Mouse (Mus musculus) retina, postnatal 7 days (tissue): Measurements from ENCODE around the gene Plcd4.
"Not testable (repeated sequence)": the region's sequence is repeated elsewhere in the genome, so short reads cannot be mapped to it uniquely, and the experiment has no call there.

Experiments
- DNase-seq: peaks from one replicate; pipeline ENCODE4 v3.0.0-alpha.2; 2012; ENCODE audit warnings: low read depth, low spot score

Gene Plcd4

DNA sequence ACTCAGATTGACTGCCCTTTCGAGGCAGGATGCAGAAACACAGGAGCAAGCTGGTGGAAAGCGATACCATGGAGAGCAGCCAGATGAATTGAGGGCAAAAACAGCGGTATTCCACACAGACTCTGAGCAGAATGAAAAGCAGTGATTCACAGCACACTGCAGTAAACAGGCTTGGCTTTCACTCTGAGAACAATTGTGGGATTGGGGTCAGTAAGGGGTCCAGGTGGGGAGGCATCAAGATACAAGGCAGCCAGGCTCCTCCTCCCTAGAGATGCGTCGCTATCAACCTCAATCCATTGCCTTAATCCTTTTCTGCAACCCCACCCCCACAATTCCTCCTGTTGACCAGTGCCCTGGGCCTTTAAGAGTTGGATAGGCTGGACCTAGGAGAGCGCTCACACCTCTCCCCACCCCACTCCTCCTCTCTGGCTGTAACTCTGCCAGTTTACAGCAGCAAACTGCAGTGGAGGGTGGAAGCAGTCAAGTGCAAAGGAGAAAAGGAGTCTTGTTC lies at the start of gene Plcd4:
TSS of gene Plcd4 (plus strand) at position 438 of the 511 bp plus-strand sequence.
- peak; percentile 17 for DNase-seq

DNA sequence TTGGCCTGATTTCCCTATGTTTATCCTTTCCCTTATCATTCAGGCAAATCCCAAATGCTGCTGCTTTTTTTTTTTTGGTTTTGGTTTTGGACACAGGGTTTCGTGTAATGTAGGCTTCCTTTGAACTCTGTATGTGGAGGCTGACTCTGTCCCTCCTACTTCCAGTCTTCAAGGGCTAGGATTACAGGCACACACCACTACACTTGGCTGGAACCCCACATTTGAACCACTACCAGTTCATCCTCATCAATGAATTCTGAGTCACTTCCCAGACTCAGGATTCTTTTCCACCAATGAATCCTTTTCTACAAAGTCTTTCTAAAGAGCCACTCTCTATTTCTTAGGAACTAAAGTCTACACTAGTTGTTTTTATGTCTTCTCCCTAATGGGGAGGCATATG lies 41.6 kb upstream of the Plcd4 start:
- no peak for DNase-seq

DNA sequence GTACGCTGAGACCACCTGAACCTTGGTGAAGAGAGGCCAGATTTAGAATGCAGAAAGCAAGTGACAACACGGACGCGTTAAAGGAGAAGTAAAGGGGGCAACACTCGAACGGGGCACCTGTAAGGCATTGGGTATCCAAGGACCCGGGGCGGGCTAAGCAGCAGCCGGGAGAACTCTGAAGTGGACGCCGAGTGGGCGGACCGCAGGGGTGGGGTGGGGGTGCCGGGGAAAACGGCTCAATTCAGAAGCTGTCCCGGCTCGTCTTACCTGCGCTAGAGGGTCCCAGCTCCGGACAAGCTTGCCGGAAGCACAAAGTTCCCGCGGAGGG lies 37.3 kb upstream of the Plcd4 start:
- DNase-seq: no peak

DNA sequence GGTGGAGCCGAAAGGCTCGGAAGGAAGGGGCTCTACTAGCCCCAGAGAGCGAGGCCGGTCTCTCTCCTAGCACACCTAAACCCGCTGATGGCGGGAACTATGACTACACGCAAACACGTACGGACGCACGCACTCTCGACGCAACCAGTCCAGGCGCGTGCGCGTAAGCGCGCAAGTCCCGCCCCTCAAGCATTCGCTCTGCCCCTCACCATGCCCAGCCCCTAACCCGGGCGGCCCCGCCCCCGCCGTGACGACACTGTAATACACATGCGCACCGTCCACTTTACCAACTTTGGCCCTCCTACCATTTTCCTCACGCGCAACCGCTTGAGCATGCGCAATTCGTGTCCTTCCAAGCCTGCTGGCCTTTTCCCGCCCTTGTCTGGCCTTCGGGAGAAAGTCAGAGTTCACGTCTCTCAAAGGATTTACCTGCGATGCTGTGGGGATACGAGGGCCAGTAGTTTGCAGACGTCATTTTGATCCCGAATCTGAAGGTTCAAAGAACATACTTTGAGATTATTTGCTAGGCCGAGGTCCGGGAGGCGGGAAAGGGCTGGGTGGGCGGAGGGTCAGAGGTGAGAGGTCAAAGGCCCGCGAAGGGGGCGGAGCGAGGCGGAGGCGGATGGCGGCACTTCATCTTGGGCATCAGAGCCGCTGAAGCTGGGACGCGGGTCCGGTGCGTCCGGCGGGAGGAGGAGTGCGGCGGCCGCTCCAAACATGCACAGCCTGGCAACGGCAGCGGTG lies 36.8 kb upstream of the Plcd4 start, which contains the start of gene Cnot9:
TSS of gene Cnot9 (plus strand) at position 338 of the 744 bp plus-strand sequence.
- peak; percentile 99 for DNase-seq

DNA sequence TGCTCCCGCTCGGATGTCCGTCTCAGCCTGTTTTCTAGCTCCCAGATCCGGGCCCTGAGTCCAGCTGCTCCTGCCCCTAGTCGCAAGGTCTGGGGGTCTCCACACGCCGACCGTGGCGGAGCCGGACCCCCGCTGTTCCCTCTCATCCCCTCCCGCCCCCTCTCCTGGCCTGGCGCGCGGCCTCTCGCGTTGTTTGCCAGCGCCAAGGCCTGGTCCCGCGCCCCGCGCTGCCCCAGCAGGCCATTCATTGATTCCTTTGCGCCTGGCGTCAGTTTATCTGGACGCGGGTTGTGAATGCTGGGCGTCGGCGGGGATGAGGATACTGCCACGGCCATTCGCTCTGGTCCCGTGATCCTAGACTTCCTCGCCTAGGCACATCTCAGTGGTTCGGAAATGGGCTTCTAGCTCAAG lies 36.2 kb upstream of the Plcd4 start:
- DNase-seq: peak; percentile 37

DNA sequence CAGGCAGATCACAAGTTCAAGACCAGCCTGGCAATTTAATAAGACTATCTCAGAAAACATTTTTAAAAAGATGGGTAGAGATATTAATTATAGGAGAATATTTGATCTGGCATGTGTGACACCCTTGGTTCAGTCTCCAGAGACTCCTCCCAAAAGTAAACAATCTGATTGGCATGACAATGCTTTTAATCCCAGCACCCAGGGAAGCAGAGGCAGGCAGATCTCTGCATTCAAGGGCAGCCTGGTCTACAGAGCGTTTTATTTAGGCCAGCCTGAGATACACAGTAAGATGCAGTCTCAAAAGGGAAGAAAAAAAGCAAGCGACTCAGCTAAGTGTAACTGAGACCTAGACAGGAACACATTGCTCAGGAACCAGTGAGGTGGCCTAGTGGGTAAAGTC lies 34.9 kb upstream of the Plcd4 start:
- DNase-seq: no peak

DNA sequence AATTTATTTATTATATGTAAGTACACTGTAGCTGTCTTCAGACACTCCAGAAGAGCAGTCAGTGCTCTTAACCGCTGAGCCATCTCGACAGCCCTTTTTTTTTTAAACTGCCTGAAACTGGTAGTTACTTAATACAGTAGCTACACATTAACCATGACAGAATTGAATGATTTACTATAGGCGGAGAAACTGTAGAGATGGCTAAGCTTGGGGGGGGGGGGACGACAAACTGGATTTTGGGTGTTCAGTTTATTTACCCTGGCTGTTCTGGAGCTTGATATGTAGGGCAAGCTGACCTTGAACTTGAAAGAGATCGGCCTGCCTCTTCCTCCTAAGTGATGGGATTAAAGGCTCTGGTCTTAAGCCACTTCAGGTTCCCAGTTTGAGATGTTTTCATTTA lies 31.4 kb upstream of the Plcd4 start:
- no peak for DNase-seq

DNA sequence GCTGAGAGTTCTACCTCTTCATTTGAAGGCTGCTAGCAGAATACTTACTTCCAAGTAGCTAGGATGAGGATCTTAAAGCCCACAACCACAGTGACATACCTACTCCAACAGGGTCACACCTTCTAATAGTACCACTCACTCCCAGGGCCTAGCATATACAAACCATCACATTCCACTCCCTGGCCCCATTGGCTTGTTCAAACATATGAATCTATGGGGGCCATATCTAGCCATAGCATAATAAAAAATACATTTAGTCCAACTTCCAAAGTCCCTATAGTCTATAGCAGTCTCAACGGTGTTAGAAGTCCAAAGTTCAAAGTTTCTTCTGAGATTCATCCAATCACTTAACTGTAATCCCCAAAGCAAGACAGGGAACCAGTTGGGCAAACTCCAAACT lies 29.7 kb upstream of the Plcd4 start:
- not testable (repeated sequence) for DNase-seq

DNA sequence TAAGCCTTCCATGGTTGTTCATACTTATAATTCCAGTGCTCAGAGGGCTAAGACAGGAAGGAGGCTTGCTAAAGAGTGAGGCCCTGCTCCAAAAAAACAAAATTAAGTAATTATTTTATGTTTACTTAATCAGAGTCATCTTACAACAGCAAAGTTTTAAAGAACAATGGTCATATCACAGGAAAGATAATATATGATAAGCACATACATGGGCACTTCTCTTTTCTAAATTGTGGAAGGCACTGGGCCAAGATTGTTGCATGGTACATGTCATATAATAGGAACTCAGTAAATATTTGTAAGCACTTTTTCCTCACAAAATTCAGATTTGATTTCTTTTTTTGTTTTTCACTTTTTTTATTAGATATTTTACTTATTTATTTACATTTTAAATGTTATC lies 22.8 kb upstream of the Plcd4 start:
- DNase-seq: no peak

DNA sequence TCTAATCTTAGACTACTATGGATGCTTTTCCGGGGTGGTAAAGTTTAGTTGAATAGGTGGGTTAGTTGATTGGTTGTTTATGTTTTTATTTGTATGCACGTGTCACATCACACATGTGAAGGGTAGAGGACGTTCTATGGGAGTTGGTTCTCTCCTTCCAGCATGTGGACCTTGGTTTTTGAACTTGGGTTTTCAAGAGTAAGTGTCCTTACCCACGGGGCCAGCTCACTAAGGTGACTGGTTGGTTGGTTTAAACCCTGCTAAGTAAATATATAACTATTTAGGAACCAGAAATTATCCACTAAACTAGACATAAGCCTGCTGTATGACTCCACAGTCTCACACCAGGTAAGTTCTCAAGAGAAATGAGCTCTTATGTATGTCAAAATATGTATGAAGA lies 17.9 kb upstream of the Plcd4 start:
- no peak for DNase-seq

DNA sequence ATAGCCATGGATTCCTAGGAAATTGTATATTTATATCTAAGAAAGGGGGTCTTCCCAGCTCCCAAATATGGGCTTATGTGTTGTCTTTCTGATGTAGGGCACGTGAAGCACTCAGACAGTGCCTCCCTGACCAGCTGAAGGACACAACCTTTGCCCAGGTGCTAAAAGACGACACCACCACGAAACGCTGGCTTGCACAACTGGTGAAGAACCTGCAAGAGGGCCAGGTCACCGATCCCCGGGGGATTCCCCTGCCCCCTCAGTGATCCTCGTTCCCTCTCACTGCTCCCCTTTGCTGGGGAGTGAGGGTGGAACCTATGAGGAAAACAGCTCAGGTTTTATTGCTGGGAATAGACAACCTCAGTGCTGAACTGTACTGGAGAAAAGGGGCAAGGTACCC lies 14.1 kb upstream of the Plcd4 start:
- DNase-seq: no peak

DNA sequence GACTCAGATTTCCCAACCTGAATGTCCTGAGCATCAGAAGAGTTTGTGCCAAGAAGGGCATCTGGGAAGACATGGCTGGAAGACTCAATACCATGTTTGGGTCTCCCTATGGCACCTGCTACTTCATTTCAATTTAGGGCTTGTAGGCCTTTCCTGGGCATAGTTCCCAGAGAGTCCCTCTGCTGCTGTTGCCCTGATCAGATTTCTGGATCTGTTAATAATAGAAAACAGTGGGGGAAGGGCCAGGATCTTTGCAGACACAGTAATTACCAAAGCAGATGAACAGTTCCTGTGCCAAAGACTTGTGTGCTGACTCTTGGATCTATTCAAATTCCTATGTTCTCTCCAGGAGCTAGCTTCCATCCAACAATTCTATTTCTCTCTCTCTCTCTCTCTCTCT lies 4.0 kb upstream of the Plcd4 start:
- DNase-seq: no peak

DNA sequence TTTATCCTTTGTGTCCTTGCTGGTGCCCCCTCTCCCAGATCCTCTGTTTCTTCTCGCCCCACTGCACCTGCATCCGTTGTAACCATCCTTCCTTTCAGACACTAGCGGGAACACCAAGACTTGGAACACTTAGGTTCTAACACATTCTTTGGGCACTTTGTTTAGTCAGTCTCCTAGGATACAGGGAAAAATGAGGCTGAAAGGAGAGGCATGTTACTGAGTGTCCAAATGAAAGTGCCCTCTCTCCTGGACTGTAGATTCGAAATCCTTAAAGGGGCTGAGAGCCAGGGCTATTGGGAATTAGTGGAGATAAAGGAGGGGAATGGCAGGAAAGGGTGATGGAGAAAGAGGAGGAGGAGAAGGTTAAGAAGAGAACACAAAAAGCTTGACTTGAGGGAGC lies 1.5 kb downstream of the Plcd4 start, which contains the start of gene Usp37:
TSS of gene Usp37 (minus strand) at position 101 of the 400 bp plus-strand sequence.
- DNase-seq: no peak

DNA sequence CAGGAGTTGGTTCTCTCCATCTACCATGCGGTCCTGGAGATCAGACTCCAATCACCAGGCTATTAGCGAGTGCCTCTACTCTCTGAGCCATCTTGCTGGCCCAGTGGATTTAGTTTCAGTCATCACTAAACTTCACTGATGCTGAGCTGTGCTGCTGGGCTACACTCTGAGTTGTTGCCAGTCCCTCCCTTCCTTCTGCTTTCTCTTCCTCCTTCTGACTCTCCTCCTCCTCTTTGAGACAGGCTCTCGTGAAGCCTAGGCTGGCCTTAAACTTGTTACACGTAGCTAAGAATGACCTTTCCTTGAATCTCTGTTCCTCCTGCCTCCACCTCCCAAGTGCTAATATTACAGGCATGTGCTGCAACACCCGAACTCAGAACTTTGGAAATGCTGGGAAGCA lies 16.4 kb downstream of the Plcd4 start:
- no peak for DNase-seq

DNA sequence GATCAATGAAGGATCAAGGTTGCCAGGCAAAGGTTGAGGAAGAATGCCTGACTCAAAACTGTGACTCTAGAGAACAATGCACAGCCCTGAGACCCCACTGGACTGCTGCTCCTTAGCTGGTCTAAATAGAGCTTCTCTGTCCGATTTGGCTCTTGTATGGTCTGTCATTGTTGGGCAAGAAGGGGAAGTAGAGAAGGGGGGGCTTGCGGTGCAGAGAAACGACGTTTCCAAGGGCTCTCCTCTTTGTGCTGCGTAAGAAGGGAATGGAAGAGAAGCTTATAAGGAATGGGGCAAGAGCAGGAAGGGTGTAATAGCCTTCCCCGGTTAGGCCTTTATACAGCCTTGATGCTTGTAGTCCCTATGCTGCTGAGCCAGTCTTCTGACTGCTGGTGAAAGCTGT lies 23.1 kb downstream of the Plcd4 start:
- no peak for DNase-seq

DNA sequence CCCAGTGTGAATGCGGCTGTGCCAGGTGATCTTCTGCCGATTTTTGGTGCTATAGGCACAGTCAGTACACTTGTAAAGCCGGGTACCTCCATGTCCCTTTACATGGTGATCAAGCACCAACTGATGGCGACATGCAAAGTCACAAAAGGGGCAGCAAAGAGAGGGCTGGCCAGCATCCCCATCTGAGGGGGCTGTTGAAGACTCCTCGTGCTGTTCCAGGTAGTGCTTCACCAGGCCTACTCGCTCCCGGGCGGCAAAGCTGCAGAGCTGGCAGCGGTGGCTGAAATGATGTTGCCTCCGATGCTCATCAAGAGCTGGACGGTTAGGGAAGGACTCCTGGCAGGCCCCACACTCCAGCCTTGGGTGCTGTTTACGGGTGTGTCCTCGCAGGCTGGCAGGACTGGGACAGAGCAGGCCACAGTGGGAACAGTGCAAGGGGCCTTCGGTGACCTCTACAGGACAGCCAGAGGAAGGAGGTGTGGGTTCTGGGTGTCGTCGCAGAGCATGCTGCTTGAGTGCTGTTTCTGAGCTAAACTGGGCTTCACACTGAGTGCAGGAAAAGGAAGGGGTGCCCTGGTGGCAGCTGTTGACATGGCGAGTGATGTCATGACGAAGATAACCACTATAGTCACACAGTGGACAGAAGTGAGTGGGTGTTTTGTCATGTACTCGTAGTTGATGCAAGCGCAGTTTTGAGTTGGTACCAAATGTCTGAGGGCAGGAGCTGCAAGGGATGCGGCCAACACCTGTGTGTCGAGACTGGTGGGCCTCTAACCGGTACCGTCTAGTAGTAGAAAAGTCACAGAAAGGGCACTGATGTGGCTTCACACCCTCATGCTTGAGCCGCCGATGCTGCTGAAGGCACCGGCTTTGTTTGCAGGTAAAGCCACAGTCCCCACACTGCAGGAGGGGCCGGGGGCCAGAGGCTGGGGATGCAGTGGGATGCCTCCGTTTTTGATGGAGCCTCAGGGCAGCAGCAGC lies 27.3 kb downstream of the Plcd4 start:
- no peak for DNase-seq

DNA sequence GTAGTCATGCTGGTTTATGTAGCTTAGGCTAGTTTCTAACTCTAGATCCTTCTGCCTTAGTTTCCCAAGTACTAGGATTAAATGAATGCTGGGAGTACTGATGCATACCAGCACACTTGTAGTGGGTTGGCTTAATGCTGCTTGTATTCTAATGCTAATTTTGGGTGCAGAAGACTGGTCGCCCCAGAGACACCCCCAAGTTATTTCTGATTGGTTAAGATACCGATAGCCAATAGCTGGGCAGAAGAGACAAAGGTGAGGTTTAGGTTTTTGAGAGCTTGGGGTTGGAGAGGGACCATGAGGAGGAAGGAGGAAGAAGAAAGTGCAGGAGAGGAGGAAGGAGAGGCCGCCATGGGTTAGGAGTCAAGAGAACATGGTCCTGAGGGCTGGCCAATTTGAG lies 39.9 kb downstream of the Plcd4 start:
- DNase-seq: no peak

DNA sequence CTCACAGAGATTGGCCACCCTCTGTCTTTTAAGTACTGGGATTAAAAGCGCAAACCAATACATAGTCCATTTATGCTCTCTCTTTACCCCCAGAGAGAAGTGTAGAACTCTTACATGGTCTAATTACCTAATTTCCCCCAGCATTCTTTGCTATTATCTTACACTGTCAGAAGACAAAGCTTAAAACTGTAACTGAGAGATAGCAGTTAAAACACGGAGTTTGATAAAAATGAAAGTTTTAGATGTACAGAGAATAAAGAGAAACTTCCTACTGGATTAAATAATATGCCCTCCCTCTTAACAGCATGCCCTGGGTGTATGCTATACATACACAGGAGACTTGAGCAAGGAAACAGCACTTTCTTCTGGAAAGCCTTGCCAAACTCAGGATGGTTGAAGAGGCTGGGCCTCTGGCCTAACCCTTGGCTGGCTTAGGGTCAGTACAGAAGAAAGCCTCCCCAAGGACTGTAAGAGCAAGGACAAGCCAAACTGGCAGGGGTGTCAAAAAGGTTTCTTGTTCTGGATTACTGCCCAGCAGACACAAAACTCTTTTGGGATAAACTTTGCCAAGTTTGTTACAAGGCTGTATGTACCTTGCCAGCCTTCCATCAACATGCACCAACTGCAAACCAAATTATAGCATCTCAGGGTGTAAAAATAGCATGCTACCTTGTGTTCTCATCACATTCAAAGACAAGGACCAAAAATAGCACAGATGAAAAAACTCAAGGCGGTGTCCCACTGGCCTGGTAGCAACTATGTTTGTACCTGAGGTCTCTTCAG lies 42.1 kb downstream of the Plcd4 start:
- no peak for DNase-seq

DNA sequence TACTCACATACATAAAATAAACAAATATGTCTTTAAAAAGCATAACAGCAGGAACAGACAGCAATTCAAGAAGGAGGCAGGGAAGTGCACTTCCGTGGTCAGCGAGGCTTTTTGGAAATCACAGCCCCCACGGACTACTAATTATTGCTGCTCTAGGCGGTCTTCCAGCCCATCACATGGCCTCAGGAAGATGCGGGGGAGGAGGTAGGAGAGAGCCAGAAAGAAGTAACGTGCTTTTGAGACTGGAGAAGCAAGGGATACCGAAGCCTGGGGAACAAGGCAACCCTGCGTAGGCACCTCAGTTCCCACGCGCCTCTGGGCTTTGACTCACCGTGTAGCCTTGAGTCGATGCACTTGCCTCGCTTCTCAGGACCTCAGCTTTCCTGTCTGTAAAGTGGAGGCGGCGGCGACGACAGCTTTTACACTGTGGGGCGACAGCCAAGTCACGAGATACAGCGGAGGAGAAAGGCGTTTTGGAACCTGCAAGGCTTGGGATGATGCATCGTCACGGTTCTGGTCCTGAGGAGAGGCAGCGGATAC lies 44.6 kb downstream of the Plcd4 start:
- DNase-seq: peak; percentile 17

DNA sequence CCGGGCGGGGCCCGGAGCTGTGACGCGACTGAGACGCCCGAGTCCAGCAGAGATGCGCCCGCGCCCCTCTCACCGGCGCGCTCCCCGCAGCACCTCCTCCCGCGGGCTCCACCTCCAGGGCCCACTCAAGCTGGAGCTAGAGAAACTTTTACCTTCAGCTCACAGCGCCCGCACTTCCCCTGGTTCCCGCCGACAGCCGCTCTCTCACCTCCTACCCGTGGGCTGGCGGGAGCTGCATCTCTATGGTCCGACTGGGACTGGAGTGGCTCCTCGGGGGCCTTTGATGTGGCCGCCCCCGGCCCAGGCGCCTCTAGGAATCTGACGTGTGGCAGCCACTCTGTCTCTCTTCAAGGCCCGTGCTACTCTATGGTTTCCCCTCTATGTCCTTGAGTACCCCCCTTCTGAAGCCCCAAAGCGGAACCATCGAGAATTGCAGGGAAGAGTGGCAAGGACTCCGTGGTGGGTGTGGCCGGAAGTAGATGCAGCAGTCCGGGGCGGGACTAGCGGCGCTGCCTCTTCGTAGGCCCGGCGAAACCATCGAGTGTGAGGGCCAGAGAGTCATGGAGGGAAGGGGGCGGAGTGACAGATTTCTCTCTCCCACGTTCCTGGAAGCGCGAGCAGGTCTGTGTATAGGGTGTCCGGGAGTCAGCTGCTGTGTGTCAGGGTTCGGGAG lies 45.2 kb downstream of the Plcd4 start, which contains the start of the genes Zfp142 and Bcs1l:
TSS of gene Zfp142 (minus strand) at position 474 of the 673 bp plus-strand sequence.
TSS of gene Bcs1l (plus strand) at position 517 of the 673 bp plus-strand sequence.
- peak; percentile 99 for DNase-seq

DNA sequence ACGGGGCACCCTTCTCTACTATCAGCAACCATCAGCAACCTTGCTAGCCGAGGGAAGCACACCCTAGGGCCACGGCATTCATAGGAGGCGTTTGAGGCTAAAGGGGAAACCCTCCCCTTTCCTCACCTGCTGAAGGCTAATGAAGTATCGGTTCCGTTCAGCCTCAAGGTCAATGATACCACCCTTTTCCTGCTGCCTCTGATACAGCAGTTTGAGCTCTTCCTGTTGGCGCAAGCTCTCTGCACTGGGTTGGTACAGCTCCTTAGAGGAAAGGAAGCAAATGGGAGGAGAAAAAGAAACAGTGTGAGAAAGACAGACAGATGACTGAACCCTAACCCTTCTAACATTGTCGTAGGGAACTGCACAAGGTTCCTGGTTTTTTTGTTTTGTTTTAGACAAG lies 51.7 kb downstream of the Plcd4 start:
- no peak for DNase-seq
